Mouse (Mus musculus) hindbrain, embryonic 11.5 days (tissue): ENCODE data around the gene Cdk2ap1. TPM values are rescaled to one million over a fixed set of nuclear protein-coding genes. Genes with fewer than 3 reads are reported as not detected.
"Not testable (repeated sequence)": the region's sequence is repeated elsewhere in the genome, so short reads cannot be mapped to it uniquely, and the experiment has no call there.

ENCODE experiments used
- ATAC-seq: fragments of 200-750 bp; cut with Nextera tagmentation; 2 replicates; pipeline ENCODE4 v1.8.0; 2017; ENCODE audit warnings: mild to moderate bottlenecking, moderate TSS enrichment, moderate library complexity; ENCODE audit not compliant: low FRiP score
- DNase-seq: peaks from one replicate; pipeline ENCODE4 v3.0.0-alpha.2; 2015; ENCODE audit warnings: low spot score
- H3K27ac ChIP-seq: fragments of 300-500 bp; sonication (generic); 2 replicates; pipeline ENCODE4 v1.5.1; 2014; ENCODE audit warnings: mild to moderate bottlenecking, low read depth, low read length
- H3K27me3 ChIP-seq: fragments of 300-500 bp; sonication (generic); 2 replicates; pipeline ENCODE4 v1.6.1; 2014; ENCODE audit warnings: mild to moderate bottlenecking, low read length, moderate library complexity, mixed read lengths; ENCODE audit not compliant: control insufficient read depth, insufficient read depth
- H3K36me3 ChIP-seq: fragments of 300-500 bp; sonication (generic); 2 replicates; pipeline ENCODE4 v1.6.1; 2014; ENCODE audit warnings: mild to moderate bottlenecking, low read length, moderate library complexity, mixed read lengths; ENCODE audit not compliant: control insufficient read depth, insufficient read depth
- H3K4me1 ChIP-seq: fragments of 300-500 bp; sonication (generic); replicated peaks from 2 replicates; pipeline ENCODE4 v1.6.1; 2014; ENCODE audit warnings: low read length, mixed read lengths; ENCODE audit not compliant: control insufficient read depth, insufficient read depth
- H3K4me2 ChIP-seq: fragments of 300-500 bp; sonication (generic); replicated peaks from 2 replicates; pipeline ENCODE4 v1.6.1; 2014; ENCODE audit warnings: mild to moderate bottlenecking, low read depth, low read length
- H3K4me3 ChIP-seq: fragments of 300-500 bp; sonication (generic); 2 replicates; pipeline ENCODE4 v1.5.1; 2014; ENCODE audit warnings: low read depth, low read length
- H3K9ac ChIP-seq: fragments of 300-500 bp; sonication (generic); 2 replicates; pipeline ENCODE4 v1.6.1; 2014; ENCODE audit warnings: low read depth, low read length
- H3K9me3 ChIP-seq: fragments of 300-500 bp; sonication (generic); 2 replicates; pipeline ENCODE4 v1.6.1; 2016; ENCODE audit warnings: low read length; ENCODE audit not compliant: control insufficient read depth
- WGBS: fragments of 180-500 bp; shearing (Covaris S2); extraction: QIAGEN DNeasy Blood & Tissue Kit; methylation state at CpG from one replicate; pipeline ENCODE4 v1.1.7; 2014; 5-methylcytosine and 5-hydroxymethylcytosine counted together
- polyA plus RNA-seq: library from polyadenylated mRNA; unstranded; fragments of >200 nt; fragmentation: Nextera tagmentation; extraction: Ambion mirVana; gene quantifications from 2 replicates; pipeline ENCODE4 v1.2.1, GENCODE M21; 2014

The Cdk2ap1 gene
- polyA plus RNA-seq, 1 experiment from 2014 or later: 155 TPM

GRCm38 (mm10) chr5:124317648-124318047 lies 45.2 kb downstream of the Cdk2ap1 start:
- Histone ChIP-seq H3K4me1 (no peaks in the 10 kb centered on the region), H3K27ac (no peak overlapping the region), H3K36me3 (peaks cover 15% of the 10 kb centered on the region), H3K27me3 (no peaks in the 10 kb centered on the region), H3K4me2 (no peak overlapping the region), H3K9me3 (no peaks in the 10 kb centered on the region), H3K9ac (no peak overlapping the region), H3K4me3 (no peak overlapping the region)
- DNase-seq (no peak), ATAC-seq (no peak)
- 89% methylated on average over 7 of the region's 7 CpGs for WGBS

GRCm38 (mm10) chr5:124315941-124316340 lies 46.9 kb downstream of the Cdk2ap1 start:
- Histone ChIP-seq H3K4me3 (no peak overlapping the region), H3K36me3 (peaks cover 23% of the 10 kb centered on the region), H3K27ac (no peak overlapping the region), H3K4me2 (no peak overlapping the region), H3K9ac (no peak overlapping the region), H3K4me1 (no peaks in the 10 kb centered on the region), H3K9me3 (no peaks in the 10 kb centered on the region; the same call in 1 of the 2 replicates), H3K27me3 (no peaks in the 10 kb centered on the region)
- WGBS: 93% methylated on average over 11 of the region's 11 CpGs
- DNase-seq (no peak), ATAC-seq (no peak)

GRCm38 (mm10) chr5:124315498-124315897 lies 47.4 kb downstream of the Cdk2ap1 start:
- no peak overlapping the region for H3K27ac ChIP-seq
- WGBS: 87% methylated on average over 9 of the region's 9 CpGs

GRCm38 (mm10) chr5:124310091-124310490 lies 52.8 kb downstream of the Cdk2ap1 start:
- Histone ChIP-seq H3K4me3 (no peak overlapping the region), H3K27ac (no peak overlapping the region), H3K9me3 (no peaks in the 10 kb centered on the region; the same call in 1 of the 2 replicates), H3K9ac (no peak overlapping the region), H3K27me3 (no peaks in the 10 kb centered on the region), H3K36me3 (peaks cover 15% of the 10 kb centered on the region), H3K4me2 (no peak overlapping the region), H3K4me1 (no peaks in the 10 kb centered on the region)
- no peak for DNase-seq
- no peak for ATAC-seq
- WGBS: 94% methylated on average over 11 of the region's 11 CpGs

More at GRCm38 (mm10) chr5:124315498-124315897, 47.4 kb downstream of the Cdk2ap1 start:
- Histone ChIP-seq H3K9ac (no peak overlapping the region), H3K36me3 (peaks cover 23% of the 10 kb centered on the region), H3K4me3 (no peak overlapping the region), H3K4me2 (no peak overlapping the region), H3K4me1 (no peaks in the 10 kb centered on the region), H3K27me3 (no peaks in the 10 kb centered on the region), H3K9me3 (no peaks in the 10 kb centered on the region; the same call in 1 of the 2 replicates)
- ATAC-seq (no peak), DNase-seq (no peak)

- no peak for DNase-seq
- Histone ChIP-seq H3K36me3 (peaks cover 13% of the 10 kb centered on the region), H3K27me3 (no peaks in the 10 kb centered on the region), H3K4me3 (no peak overlapping the region), H3K9me3 (no peaks in the 10 kb centered on the region; the same call in 1 of the 2 replicates), H3K27ac (no peak overlapping the region), H3K9ac (no peak overlapping the region), H3K4me2 (no peak overlapping the region), H3K4me1 (no peaks in the 10 kb centered on the region)
- 89% methylated on average over 10 of the region's 10 CpGs for WGBS
- ATAC-seq: no peak
Observed at GRCm38 (mm10) chr5:124309155-124309554, 53.7 kb downstream of the Cdk2ap1 start.

GRCm38 (mm10) chr5:124302853-124303252 lies 60.0 kb downstream of the Cdk2ap1 start:
- H3K4me3 ChIP-seq, H3K4me1 ChIP-seq, DNase-seq, H3K36me3 ChIP-seq, H3K4me2 ChIP-seq, H3K27me3 ChIP-seq, H3K9me3 ChIP-seq, H3K27ac ChIP-seq, ATAC-seq, H3K9ac ChIP-seq: not testable (repeated sequence)
- WGBS: 96% methylated on average over 6 of the region's 6 CpGs

- H3K27me3 ChIP-seq: no peaks in the 10 kb centered on the region
- DNase-seq: no peak
- no peak overlapping the region for H3K4me2 ChIP-seq
- no peak overlapping the region for H3K9ac ChIP-seq
- H3K9me3 ChIP-seq: no peaks in the 10 kb centered on the region
- 81% methylated on average over 4 of the region's 4 CpGs for WGBS
- no peaks in the 10 kb centered on the region for H3K4me1 ChIP-seq
- ATAC-seq: no peak
- peaks cover 7% of the 10 kb centered on the region; the same call in 1 of the 2 replicates for H3K36me3 ChIP-seq
- no peak overlapping the region for H3K27ac ChIP-seq
- H3K4me3 ChIP-seq: no peak overlapping the region
Observed at GRCm38 (mm10) chr5:124300132-124300531, 62.8 kb downstream of the Cdk2ap1 start.

- peak; percentile 45 for DNase-seq
- not testable (repeated sequence) for H3K27ac ChIP-seq, H3K36me3 ChIP-seq, H3K9ac ChIP-seq, H3K27me3 ChIP-seq, H3K4me3 ChIP-seq, ATAC-seq, H3K9me3 ChIP-seq, H3K4me1 ChIP-seq, H3K4me2 ChIP-seq
- WGBS: 74% methylated on average over 3 of the region's 4 CpGs
Observed at GRCm38 (mm10) chr5:124299307-124299706, 63.6 kb downstream of the Cdk2ap1 start.

GRCm38 (mm10) chr5:124296475-124296874 lies 66.4 kb downstream of the Cdk2ap1 start:
- no peak overlapping the region for H3K27ac ChIP-seq
- no peak for ATAC-seq
- H3K4me2 ChIP-seq: no peak overlapping the region
- no peak for DNase-seq
- no peaks in the 10 kb centered on the region for H3K4me1 ChIP-seq
- 94% methylated on average over 4 of the region's 4 CpGs for WGBS
- H3K9me3 ChIP-seq: no peaks in the 10 kb centered on the region
- H3K27me3 ChIP-seq: no peaks in the 10 kb centered on the region
- peaks cover 7% of the 10 kb centered on the region; the same call in 1 of the 2 replicates for H3K36me3 ChIP-seq
- H3K9ac ChIP-seq: no peak overlapping the region
- no peak overlapping the region for H3K4me3 ChIP-seq
